Mouse (Mus musculus): Measurements from ENCODE around the gene Zbtb34. TPM values are rescaled to one million over a fixed set of nuclear protein-coding genes. Genes with fewer than 3 reads are reported as not detected.

The Zbtb34 gene
- polyA plus RNA-seq, 1 experiment from 2014 or later, result 4.8 TPM

DNA sequence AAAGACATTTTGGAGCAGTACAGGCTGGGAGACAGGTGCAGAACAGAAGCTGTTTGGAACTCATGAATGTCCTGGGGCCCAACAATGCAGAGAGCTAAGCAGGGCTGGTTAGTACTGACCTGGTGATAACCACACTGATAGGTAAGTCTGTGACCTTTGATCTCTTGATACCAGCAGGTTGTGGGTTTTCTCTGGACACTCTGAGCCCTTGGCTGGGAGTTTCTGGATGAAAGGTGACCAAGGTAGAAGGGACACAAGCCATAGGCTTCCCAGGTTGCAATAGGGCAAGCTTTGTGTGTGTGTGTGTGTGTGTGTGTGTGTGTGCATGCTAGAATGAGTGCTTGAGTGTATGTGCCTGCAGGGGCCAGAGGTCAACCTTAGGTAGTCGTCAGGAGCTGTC, 15.7 kb upstream of the Zbtb34 start:
- in situ Hi-C loops (cut with MboI; ENCODE audit: low pct_unique_long_range_greater_than_20kb), result no loop called here
- DNase-seq (ENCODE audit: low read depth, low spot score), result no peak
- no peaks in the 10 kb centered on the region for H3K27me3 ChIP-seq
- POLR2A ChIA-PET, result no interaction called here
- CTCF ChIA-PET, result no interaction called here
- no peak for ATAC-seq
- no peak for TF ChIP-seq CTCF (IDR thresholded peaks at IDR 0.05)

DNA sequence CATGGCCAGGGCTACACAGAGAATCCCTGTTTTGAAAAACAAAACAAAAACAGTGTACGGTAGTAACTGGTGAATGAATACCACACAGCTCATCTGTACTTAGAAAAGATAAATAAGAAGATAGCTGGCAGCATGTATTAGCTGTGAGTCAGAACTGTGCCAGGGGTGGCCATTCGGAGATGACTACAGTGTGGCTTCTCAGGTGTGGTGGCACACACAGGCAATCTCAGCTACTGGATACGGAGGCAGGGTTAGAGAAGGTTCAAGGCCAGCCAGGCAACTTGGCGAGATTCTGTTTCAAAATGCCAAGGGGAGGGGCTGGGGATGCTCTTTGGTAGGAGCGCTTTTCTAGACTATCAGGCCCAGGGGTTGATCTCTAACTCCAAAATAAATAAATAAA, 14.6 kb upstream of the Zbtb34 start:
- ChIA-PET CTCF (no interaction called here), POLR2A (no interaction called here)
- DNase-seq (ENCODE audit: low read depth, low spot score), result no peak
- no peaks in the 10 kb centered on the region for H3K27me3 ChIP-seq
- no peak for TF ChIP-seq CTCF (IDR thresholded peaks at IDR 0.05)
- ATAC-seq, result no peak
- in situ Hi-C loops (cut with MboI; ENCODE audit: low pct_unique_long_range_greater_than_20kb), result no loop called here

DNA sequence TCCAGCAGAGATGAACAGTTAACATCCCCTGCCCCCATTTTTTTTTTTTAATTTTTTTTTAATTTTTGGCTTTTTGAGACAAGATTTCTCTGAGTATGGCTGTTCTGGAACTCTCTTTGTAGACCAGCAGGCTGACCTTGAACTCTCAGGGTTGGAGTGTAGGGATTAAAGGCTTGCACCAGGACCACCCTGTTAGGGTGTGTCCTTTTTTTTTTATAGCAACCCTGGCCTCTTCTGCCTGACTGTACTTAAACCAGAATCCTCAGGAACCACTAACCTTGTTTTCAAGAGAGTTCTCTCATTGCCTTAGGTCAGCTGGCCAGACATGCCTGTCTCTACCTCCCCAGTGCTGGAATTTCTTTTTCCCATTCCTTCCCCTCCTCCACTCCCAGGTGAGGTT, 13.7 kb upstream of the Zbtb34 start:
- H3K27me3 ChIP-seq, result no peaks in the 10 kb centered on the region
- in situ Hi-C loops (cut with MboI; ENCODE audit: low pct_unique_long_range_greater_than_20kb), result no loop called here
- ChIA-PET CTCF (no interaction called here), POLR2A (interaction anchor here (0.6 kb wide), 1 partner anchor 12 kb away, joined by 3 read pairs; no protein-coding TSS in a partner anchor)
- no peak for TF ChIP-seq CTCF (IDR thresholded peaks at IDR 0.05)
- DNase-seq (ENCODE audit: low read depth, low spot score), result no peak
- ATAC-seq, result no peak

DNA sequence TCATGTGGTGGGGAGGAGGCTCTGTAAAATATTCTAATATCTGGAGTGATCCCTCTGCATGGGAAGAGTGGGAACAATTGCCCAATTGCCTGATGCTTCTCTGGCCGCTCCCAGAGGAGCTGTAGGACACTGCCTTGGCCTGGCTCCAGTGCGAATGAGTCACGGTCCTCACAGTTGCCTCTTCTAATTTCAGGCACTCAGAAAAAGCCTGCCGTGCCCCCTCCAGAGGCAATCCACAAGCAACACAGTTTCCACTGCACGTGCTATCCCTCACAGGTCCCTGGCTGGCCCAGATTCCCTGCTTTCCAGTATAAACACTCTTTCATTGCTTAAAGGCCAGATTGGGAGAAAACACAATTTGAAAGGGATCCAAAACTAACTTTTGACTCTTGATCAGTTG, 13.2 kb upstream of the Zbtb34 start:
- ChIA-PET POLR2A (interaction anchor here (0.6 kb wide), 1 partner anchor 12 kb away, joined by 3 read pairs; no protein-coding TSS in a partner anchor), CTCF (no interaction called here)
- ATAC-seq (peak; percentile 47), DNase-seq (ENCODE audit: low read depth, low spot score) (peak; percentile 82)
- no peaks in the 10 kb centered on the region for H3K27me3 ChIP-seq
- TF ChIP-seq CTCF (IDR thresholded peaks at IDR 0.05), result no peak
- in situ Hi-C loops (cut with MboI; ENCODE audit: low pct_unique_long_range_greater_than_20kb), result no loop called here

DNA sequence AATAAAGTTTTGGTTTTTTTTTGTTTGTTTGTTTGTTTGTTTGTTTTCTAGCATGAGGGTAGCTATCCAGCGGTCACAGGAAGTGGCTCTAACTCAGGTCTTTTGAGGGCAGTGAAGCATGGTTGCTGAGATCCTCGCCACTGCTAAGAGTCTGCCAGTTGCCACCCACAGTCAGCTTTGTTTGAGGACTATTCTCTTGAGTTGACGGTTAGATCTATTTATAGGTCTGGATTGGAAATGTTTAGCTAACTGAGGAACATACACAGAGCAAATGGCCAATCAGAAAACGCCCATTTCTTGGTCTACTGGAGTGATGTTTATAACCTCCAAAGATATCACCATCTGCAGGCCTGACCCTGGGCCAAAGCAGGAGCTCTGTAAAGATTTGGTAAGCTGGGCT, 11.6 kb upstream of the Zbtb34 start:
- no peak for TF ChIP-seq CTCF (IDR thresholded peaks at IDR 0.05)
- DNase-seq (ENCODE audit: low read depth, low spot score), result no peak
- ATAC-seq, result no peak
- POLR2A ChIA-PET, result interaction anchor here (0.6 kb wide), 1 partner anchor 14 kb away, joined by 3 read pairs; no protein-coding TSS in a partner anchor
- H3K27me3 ChIP-seq, result no peaks in the 10 kb centered on the region
- in situ Hi-C loops (cut with MboI; ENCODE audit: low pct_unique_long_range_greater_than_20kb), result no loop called here
- CTCF ChIA-PET, result no interaction called here

- POLR2A ChIA-PET, result interaction anchor here (0.8 kb wide), 1 partner anchor 17 kb away, joined by 3 read pairs; no protein-coding TSS in a partner anchor
- no peak for TF ChIP-seq CTCF (IDR thresholded peaks at IDR 0.05)
- in situ Hi-C loops (cut with MboI; ENCODE audit: low pct_unique_long_range_greater_than_20kb), result no loop called here
- CTCF ChIA-PET, result no interaction called here
- DNase-seq (ENCODE audit: low read depth, low spot score) (no peak), ATAC-seq (no peak)
- H3K27me3 ChIP-seq, result no peaks in the 10 kb centered on the region
These were observed 9.8 kb upstream of the Zbtb34 start for GRCm38 (mm10) chr2:33440893-33441292.

- TF ChIP-seq CTCF (IDR thresholded peaks at IDR 0.05), result no peak
- in situ Hi-C loops (cut with MboI; ENCODE audit: low pct_unique_long_range_greater_than_20kb), result no loop called here
- ChIA-PET POLR2A (interaction anchor here (0.8 kb wide), 1 partner anchor 18 kb away, joined by 3 read pairs; no protein-coding TSS in a partner anchor), CTCF (no interaction called here)
- ATAC-seq (no peak), DNase-seq (ENCODE audit: low read depth, low spot score) (no peak)
- H3K27me3 ChIP-seq, result no peaks in the 10 kb centered on the region
These were observed 9.0 kb upstream of the Zbtb34 start for GRCm38 (mm10) chr2:33439980-33440670.

- ATAC-seq (no peak), DNase-seq (ENCODE audit: low read depth, low spot score) (no peak)
- in situ Hi-C loops (cut with MboI; ENCODE audit: low pct_unique_long_range_greater_than_20kb), result no loop called here
- POLR2A ChIA-PET, result no interaction called here
- CTCF ChIA-PET, result interaction anchor here (0.8 kb wide), 1 partner anchor 101 kb away, joined by 3 read pairs; no protein-coding TSS in a partner anchor
- no peak for TF ChIP-seq CTCF (IDR thresholded peaks at IDR 0.05)
- no peaks in the 10 kb centered on the region for H3K27me3 ChIP-seq
These were observed 8.4 kb upstream of the Zbtb34 start for GRCm38 (mm10) chr2:33439471-33439881.

- ChIA-PET POLR2A (no interaction called here), CTCF (interaction anchor here (0.7 kb wide), 1 partner anchor 12 kb away, joined by 3 read pairs; no protein-coding TSS in a partner anchor)
- DNase-seq (ENCODE audit: low read depth, low spot score) (no peak), ATAC-seq (no peak)
- in situ Hi-C loops (cut with MboI; ENCODE audit: low pct_unique_long_range_greater_than_20kb), result no loop called here
- TF ChIP-seq CTCF (IDR thresholded peaks at IDR 0.05), result no peak
- no peaks in the 10 kb centered on the region for H3K27me3 ChIP-seq
These were observed 7.3 kb upstream of the Zbtb34 start for GRCm38 (mm10) chr2:33438377-33438776.

DNA sequence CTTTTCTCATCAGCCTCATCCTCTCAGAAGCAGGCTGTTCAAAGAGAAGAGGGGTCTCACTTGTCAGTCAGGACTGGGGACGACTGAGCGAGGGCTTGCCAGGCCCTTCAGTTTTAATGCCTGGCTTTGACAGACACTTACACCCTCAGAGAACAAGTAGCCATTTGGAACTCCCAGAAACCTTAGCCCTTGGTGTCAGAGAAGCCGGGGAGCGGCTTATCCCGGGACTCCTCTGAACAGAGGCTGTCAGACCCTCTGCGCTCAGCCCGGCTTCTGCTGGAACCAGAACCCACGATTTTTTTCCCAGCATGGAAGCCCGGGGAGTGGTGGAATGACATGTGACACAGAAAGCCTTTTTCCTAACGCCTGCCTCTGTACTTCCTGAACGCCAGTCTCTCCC, 6.1 kb upstream of the Zbtb34 start:
- CTCF ChIA-PET, result no interaction called here
- H3K27me3 ChIP-seq, result no peaks in the 10 kb centered on the region
- in situ Hi-C loops (cut with MboI; ENCODE audit: low pct_unique_long_range_greater_than_20kb), result no loop called here
- no peak for TF ChIP-seq CTCF (IDR thresholded peaks at IDR 0.05)
- DNase-seq (ENCODE audit: low read depth, low spot score) (no peak), ATAC-seq (no peak)
- POLR2A ChIA-PET, result no interaction called here

DNA sequence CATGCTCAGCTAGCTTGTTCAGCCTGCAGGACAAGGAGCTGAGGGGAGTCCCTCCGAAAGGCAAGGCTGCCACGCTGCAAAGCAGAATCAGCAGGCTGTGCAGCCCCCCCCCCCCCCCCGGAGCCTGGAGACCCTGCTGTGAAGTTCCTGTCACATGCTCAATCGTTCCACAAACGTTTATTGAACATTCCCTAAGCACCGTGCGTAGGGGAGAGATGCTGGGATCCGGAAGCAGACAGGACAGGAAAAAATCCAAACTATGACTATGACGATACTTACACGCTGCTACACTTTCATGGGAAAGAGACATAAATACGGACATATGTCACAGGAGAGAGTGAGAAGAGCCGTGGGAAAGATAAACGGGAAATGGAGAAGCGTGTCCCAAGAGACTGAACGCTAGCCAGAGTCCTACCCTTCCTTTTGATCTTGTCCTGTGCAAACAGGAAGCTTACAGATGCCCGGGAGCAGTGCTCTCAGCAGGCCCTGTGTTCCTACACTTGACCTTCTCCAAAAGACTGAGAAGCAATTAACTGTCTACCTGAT, 5.0 kb upstream of the Zbtb34 start:
- ChIA-PET CTCF (no interaction called here), POLR2A (no interaction called here)
- no peak for TF ChIP-seq CTCF (IDR thresholded peaks at IDR 0.05)
- no peaks in the 10 kb centered on the region for H3K27me3 ChIP-seq
- in situ Hi-C loops (cut with MboI; ENCODE audit: low pct_unique_long_range_greater_than_20kb), result no loop called here
- DNase-seq (ENCODE audit: low read depth, low spot score) (no peak), ATAC-seq (no peak)
